Mouse (Mus musculus): ENCODE results near the gene Large1. TPM values are rescaled to one million over a fixed set of nuclear protein-coding genes. Genes with fewer than 3 reads are reported as not detected.

Gene Large1
- polyA plus RNA-seq, 1 experiment from 2014 or later, result 23.9 TPM

DNA sequence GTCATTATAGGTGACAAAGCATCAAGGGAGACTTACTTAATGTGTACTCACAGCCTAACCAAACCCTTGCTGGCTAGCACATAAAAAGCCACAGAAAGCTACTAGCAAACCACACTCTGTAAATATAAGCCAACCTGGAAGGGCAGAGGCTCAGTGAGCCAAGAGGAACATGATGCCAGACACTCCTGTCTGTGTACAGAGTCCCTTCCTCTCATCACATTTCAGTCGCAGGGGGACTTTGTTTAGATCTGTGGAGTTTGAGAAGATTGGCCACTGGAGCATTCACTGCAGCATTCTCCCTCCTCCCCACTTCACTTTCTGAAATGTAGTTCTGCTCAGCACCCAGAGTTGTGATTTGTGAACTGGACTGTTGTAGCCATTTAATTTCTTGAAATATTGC, 291.9 kb downstream of the Large1 start:
- ATAC-seq (ENCODE audit: low FRiP score, low TSS enrichment), result no peak
- no peak overlapping the region for H3K27ac ChIP-seq (replicated peaks; ENCODE audit: low read depth, low read length)
- 77% methylated on average over 1 of the region's 1 CpGs for WGBS

DNA sequence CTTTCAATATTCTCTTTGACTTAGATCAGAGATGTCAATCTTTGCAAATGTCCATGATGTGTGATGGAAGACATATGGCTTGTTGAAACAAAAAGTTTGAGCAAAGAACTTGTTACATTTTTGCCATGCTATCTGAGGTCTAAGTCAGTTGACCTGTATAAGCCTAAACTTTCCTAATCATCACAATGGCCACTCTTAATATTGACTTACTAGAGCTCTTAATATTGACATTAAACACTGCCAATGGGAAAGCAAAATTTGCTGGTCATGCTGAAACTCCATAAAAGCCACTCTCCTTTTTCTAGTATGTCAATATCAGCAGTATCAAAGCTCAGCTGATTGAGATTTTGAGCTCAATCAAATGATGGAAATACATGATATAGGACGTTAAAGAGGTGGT, 298.6 kb downstream of the Large1 start:
- DNase-seq (no peak), ATAC-seq (ENCODE audit: low FRiP score, low TSS enrichment) (no peak)
- no peaks in the 10 kb centered on the region for H3K4me1 ChIP-seq (ENCODE audit: control insufficient read depth, insufficient read depth, low read length)
- H3K27ac ChIP-seq (replicated peaks; ENCODE audit: low read depth, low read length), result no peak overlapping the region
- WGBS, result 89% methylated on average over 1 of the region's 1 CpGs
- no peaks in the 10 kb centered on the region for H3K36me3 ChIP-seq (ENCODE audit: control insufficient read depth, insufficient read depth, low read length)
- no peaks in the 10 kb centered on the region for H3K27me3 ChIP-seq (ENCODE audit: control insufficient read depth, insufficient read depth, low read length)
- H3K4me2 ChIP-seq (ENCODE audit: low read length), result no peak overlapping the region
- H3K9me3 ChIP-seq (ENCODE audit: control insufficient read depth, low read length), result no peaks in the 10 kb centered on the region
- no peak overlapping the region for H3K9ac ChIP-seq (replicated peaks; ENCODE audit: low read length)
- no peak overlapping the region for H3K4me3 ChIP-seq (replicated peaks; ENCODE audit: low read depth, low read length)

More for the DNA sequence above, 291.9 kb downstream of the Large1 start:
- H3K9me3 ChIP-seq (ENCODE audit: control insufficient read depth, low read length), result no peaks in the 10 kb centered on the region
- H3K4me3 ChIP-seq (replicated peaks; ENCODE audit: low read depth, low read length), result no peak overlapping the region
- no peak for DNase-seq
- H3K9ac ChIP-seq (replicated peaks; ENCODE audit: low read length), result no peak overlapping the region
- H3K27me3 ChIP-seq (ENCODE audit: control insufficient read depth, insufficient read depth, low read length), result no peaks in the 10 kb centered on the region
- no peak overlapping the region for H3K4me2 ChIP-seq (ENCODE audit: low read length)
- H3K4me1 ChIP-seq (ENCODE audit: control insufficient read depth, insufficient read depth, low read length), result no peaks in the 10 kb centered on the region
- H3K36me3 ChIP-seq (ENCODE audit: control insufficient read depth, insufficient read depth, low read length), result no peaks in the 10 kb centered on the region

- no peaks in the 10 kb centered on the region for H3K27me3 ChIP-seq (ENCODE audit: control insufficient read depth, insufficient read depth, low read length)
- no peaks in the 10 kb centered on the region for H3K4me1 ChIP-seq (ENCODE audit: control insufficient read depth, insufficient read depth, low read length)
- H3K27ac ChIP-seq (replicated peaks; ENCODE audit: low read depth, low read length), result no peak overlapping the region
- H3K4me2 ChIP-seq (ENCODE audit: low read length), result no peak overlapping the region
- DNase-seq, result no peak
- WGBS, result 86% methylated on average over 3 of the region's 3 CpGs
- no peaks in the 10 kb centered on the region for H3K9me3 ChIP-seq (ENCODE audit: control insufficient read depth, low read length)
- H3K9ac ChIP-seq (replicated peaks; ENCODE audit: low read length), result no peak overlapping the region
- ATAC-seq (ENCODE audit: low FRiP score, low TSS enrichment), result no peak
- no peak overlapping the region for H3K4me3 ChIP-seq (replicated peaks; ENCODE audit: low read depth, low read length)
- H3K36me3 ChIP-seq (ENCODE audit: control insufficient read depth, insufficient read depth, low read length), result no peaks in the 10 kb centered on the region
Observed at GRCm38 (mm10) chr8:73053878-73054277, 299.5 kb downstream of the Large1 start.

DNA sequence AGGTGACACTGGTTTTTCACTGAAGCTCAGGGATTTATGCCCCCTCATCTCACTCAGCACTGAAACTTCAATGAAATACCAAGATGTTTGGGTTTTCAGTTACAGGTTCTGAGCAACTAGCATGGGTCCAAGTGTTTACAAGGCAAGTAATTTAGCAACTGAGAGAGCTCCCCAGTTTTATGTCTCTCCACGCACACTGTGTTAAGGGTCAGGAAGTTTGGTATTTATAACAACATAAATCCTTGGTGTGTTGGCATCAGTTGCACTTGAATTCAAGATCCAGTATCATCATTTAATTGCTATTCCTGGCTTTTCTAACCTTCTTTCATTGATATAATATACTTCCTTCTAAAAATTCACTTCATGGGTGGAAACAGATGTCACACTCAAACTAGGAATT, 300.9 kb downstream of the Large1 start:
- no peaks in the 10 kb centered on the region for H3K27me3 ChIP-seq (ENCODE audit: control insufficient read depth, insufficient read depth, low read length)
- no peaks in the 10 kb centered on the region for H3K4me1 ChIP-seq (ENCODE audit: control insufficient read depth, insufficient read depth, low read length)
- 91% methylated on average over 1 of the region's 1 CpGs for WGBS

GRCm38 (mm10) chr8:73048136-73048535, 305.2 kb downstream of the Large1 start:
- Histone ChIP-seq H3K4me3 (replicated peaks; ENCODE audit: low read depth, low read length) (no peak overlapping the region), H3K4me1 (ENCODE audit: control insufficient read depth, insufficient read depth, low read length) (no peaks in the 10 kb centered on the region), H3K27ac (replicated peaks; ENCODE audit: low read depth, low read length) (no peak overlapping the region)

More for the DNA sequence above, 300.9 kb downstream of the Large1 start:
- Histone ChIP-seq H3K27ac (replicated peaks; ENCODE audit: low read depth, low read length) (no peak overlapping the region), H3K36me3 (ENCODE audit: control insufficient read depth, insufficient read depth, low read length) (no peaks in the 10 kb centered on the region), H3K9me3 (ENCODE audit: control insufficient read depth, low read length) (no peaks in the 10 kb centered on the region), H3K9ac (replicated peaks; ENCODE audit: low read length) (no peak overlapping the region), H3K4me3 (replicated peaks; ENCODE audit: low read depth, low read length) (no peak overlapping the region), H3K4me2 (ENCODE audit: low read length) (no peak overlapping the region)
- ATAC-seq (ENCODE audit: low FRiP score, low TSS enrichment) (no peak), DNase-seq (no peak)

DNA sequence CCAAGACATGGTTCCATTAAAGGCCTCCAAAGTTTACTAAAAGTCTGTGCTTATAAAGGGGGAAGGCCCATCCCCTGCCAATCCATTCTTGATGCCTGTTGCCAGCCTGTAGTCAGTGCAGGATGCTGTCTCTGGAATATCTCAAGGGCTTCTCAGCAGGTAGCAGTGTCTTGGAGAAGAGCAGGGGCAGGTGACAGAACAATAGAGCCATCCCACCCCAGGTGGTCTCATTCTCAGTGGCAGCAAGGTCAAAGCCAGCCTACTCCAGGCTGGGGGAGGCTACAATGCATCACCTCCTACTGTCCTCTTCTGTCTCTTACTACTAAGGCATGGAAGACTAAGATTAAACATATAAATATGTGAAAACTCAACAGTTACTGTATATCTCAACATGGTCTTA, 323.6 kb downstream of the Large1 start:
- no peak for ATAC-seq (ENCODE audit: low FRiP score, low TSS enrichment)
- no peaks in the 10 kb centered on the region for H3K4me1 ChIP-seq (ENCODE audit: control insufficient read depth, insufficient read depth, low read length)
- no peak overlapping the region for H3K27ac ChIP-seq (replicated peaks; ENCODE audit: low read depth, low read length)
- H3K9ac ChIP-seq (replicated peaks; ENCODE audit: low read length), result no peak overlapping the region
- H3K9me3 ChIP-seq (ENCODE audit: control insufficient read depth, low read length), result no peaks in the 10 kb centered on the region
- no peaks in the 10 kb centered on the region for H3K36me3 ChIP-seq (ENCODE audit: control insufficient read depth, insufficient read depth, low read length)
- no peak overlapping the region for H3K4me2 ChIP-seq (ENCODE audit: low read length)
- DNase-seq, result no peak
- no peak overlapping the region for H3K4me3 ChIP-seq (replicated peaks; ENCODE audit: low read depth, low read length)
- no peaks in the 10 kb centered on the region for H3K27me3 ChIP-seq (ENCODE audit: control insufficient read depth, insufficient read depth, low read length)

More at GRCm38 (mm10) chr8:73048136-73048535, 305.2 kb downstream of the Large1 start:
- Histone ChIP-seq H3K27me3 (ENCODE audit: control insufficient read depth, insufficient read depth, low read length) (no peaks in the 10 kb centered on the region), H3K9me3 (ENCODE audit: control insufficient read depth, low read length) (no peaks in the 10 kb centered on the region), H3K4me2 (ENCODE audit: low read length) (no peak overlapping the region), H3K9ac (replicated peaks; ENCODE audit: low read length) (no peak overlapping the region), H3K36me3 (ENCODE audit: control insufficient read depth, insufficient read depth, low read length) (0 out of 2 replicates have a peak, but pooled peaks cover 4% of the 10 kb centered on the region)
- DNase-seq (no peak), ATAC-seq (ENCODE audit: low FRiP score, low TSS enrichment) (no peak)
- WGBS, result 97% methylated on average over 3 of the region's 3 CpGs

GRCm38 (mm10) chr8:73018241-73018640, 335.1 kb downstream of the Large1 start:
- H3K4me2 ChIP-seq (ENCODE audit: low read length), result no peak overlapping the region
- H3K27ac ChIP-seq (replicated peaks; ENCODE audit: low read depth, low read length), result no peak overlapping the region
- H3K27me3 ChIP-seq (ENCODE audit: control insufficient read depth, insufficient read depth, low read length), result no peaks in the 10 kb centered on the region
- no peak overlapping the region for H3K4me3 ChIP-seq (replicated peaks; ENCODE audit: low read depth, low read length)
- DNase-seq (no peak), ATAC-seq (ENCODE audit: low FRiP score, low TSS enrichment) (no peak)
- H3K4me1 ChIP-seq (ENCODE audit: control insufficient read depth, insufficient read depth, low read length), result no peaks in the 10 kb centered on the region
- no peaks in the 10 kb centered on the region for H3K36me3 ChIP-seq (ENCODE audit: control insufficient read depth, insufficient read depth, low read length)
- no peaks in the 10 kb centered on the region for H3K9me3 ChIP-seq (ENCODE audit: control insufficient read depth, low read length)
- 72% methylated on average over 1 of the region's 1 CpGs for WGBS
- no peak overlapping the region for H3K9ac ChIP-seq (replicated peaks; ENCODE audit: low read length)

DNA sequence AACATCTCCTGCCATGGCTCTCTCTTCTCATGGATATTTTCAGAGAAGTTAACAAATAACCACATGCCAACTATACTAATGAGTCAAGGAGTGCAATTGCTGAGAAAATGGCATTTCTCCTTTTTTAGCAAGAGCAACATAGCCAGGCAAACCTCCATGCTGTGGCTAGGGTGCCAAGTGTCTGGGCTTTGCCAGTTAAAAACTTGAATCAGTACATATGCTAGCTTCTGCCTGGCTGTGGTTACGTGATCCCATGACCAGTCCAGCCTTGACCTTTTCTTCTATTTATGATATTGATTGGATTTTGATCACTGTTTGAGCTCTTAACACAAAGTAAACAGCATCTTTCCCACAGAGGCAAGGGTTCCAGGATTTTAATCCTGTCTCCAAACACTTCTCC, 335.7 kb downstream of the Large1 start:
- H3K36me3 ChIP-seq (ENCODE audit: control insufficient read depth, insufficient read depth, low read length), result no peaks in the 10 kb centered on the region
- ATAC-seq (ENCODE audit: low FRiP score, low TSS enrichment), result no peak
- H3K27ac ChIP-seq (replicated peaks; ENCODE audit: low read depth, low read length), result no peak overlapping the region
- no peaks in the 10 kb centered on the region for H3K9me3 ChIP-seq (ENCODE audit: control insufficient read depth, low read length)
- DNase-seq, result no peak
- H3K4me1 ChIP-seq (ENCODE audit: control insufficient read depth, insufficient read depth, low read length), result no peaks in the 10 kb centered on the region
- no peak overlapping the region for H3K4me3 ChIP-seq (replicated peaks; ENCODE audit: low read depth, low read length)
- no peak overlapping the region for H3K9ac ChIP-seq (replicated peaks; ENCODE audit: low read length)
- no peak overlapping the region for H3K4me2 ChIP-seq (ENCODE audit: low read length)
- 97% methylated on average over 1 of the region's 1 CpGs for WGBS
- no peaks in the 10 kb centered on the region for H3K27me3 ChIP-seq (ENCODE audit: control insufficient read depth, insufficient read depth, low read length)

DNA sequence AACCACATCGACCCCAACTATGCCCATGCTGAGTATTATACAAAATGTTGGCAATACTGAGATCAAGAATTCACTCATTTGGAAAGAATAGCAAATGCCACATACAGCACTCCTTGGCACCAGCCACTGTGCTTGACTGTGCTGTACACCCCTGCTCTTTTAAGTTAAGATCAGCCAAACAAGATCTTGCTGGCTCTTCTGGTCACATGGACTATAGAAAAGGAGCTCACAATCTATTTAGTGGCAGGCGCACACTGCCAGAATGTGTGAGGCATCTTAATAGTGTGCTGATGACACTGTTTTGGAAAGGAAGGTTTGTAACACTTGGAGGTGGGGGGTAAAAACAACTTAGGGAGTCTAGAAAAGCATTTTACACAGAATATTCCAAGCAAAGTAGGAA, 337.0 kb downstream of the Large1 start:
- no peak overlapping the region for H3K9ac ChIP-seq (replicated peaks; ENCODE audit: low read length)
- no peaks in the 10 kb centered on the region for H3K9me3 ChIP-seq (ENCODE audit: control insufficient read depth, low read length)
- H3K4me1 ChIP-seq (ENCODE audit: control insufficient read depth, insufficient read depth, low read length), result no peaks in the 10 kb centered on the region
- ATAC-seq (ENCODE audit: low FRiP score, low TSS enrichment) (no peak), DNase-seq (no peak)
- H3K4me2 ChIP-seq (ENCODE audit: low read length), result no peak overlapping the region
- H3K27ac ChIP-seq (replicated peaks; ENCODE audit: low read depth, low read length), result no peak overlapping the region
- WGBS, result 96% methylated on average over 2 of the region's 2 CpGs
- no peaks in the 10 kb centered on the region for H3K27me3 ChIP-seq (ENCODE audit: control insufficient read depth, insufficient read depth, low read length)
- H3K4me3 ChIP-seq (replicated peaks; ENCODE audit: low read depth, low read length), result no peak overlapping the region
- no peaks in the 10 kb centered on the region for H3K36me3 ChIP-seq (ENCODE audit: control insufficient read depth, insufficient read depth, low read length)
